Mouse (Mus musculus) lung, adult 18-20 months (tissue): ENCODE results near the gene Dcbld2.

Experiments used
- DNase-seq, 2 experiments: peaks; one replicate each; pipeline ENCODE4 v3.0.0; 2022; ENCODE audit warnings: mixed read lengths in 2 of 2

Gene Dcbld2

GRCm38 (mm10) chr16:58497886-58498713 is 89.9 kb downstream of the Dcbld2 start:
- DNase-seq, result no peak

- DNase-seq, result no peak
Observed at GRCm38 (mm10) chr16:58499172-58499584, 90.9 kb downstream of the Dcbld2 start.

GRCm38 (mm10) chr16:58499650-58500049 is 91.4 kb downstream of the Dcbld2 start:
- no peak for DNase-seq

- DNase-seq, result no peak
Observed at GRCm38 (mm10) chr16:58501760-58502301, 93.6 kb downstream of the Dcbld2 start.

- no peak for DNase-seq
Observed at GRCm38 (mm10) chr16:58502566-58502965, 94.3 kb downstream of the Dcbld2 start.

GRCm38 (mm10) chr16:58504945-58505344 is 96.7 kb downstream of the Dcbld2 start:
- no peak for DNase-seq

- DNase-seq, result peak in 1 of 2 experiments; percentile 65
Observed at GRCm38 (mm10) chr16:58512181-58512761, 104.0 kb downstream of the Dcbld2 start.

- DNase-seq, result peak in 1 of 2 experiments; percentile 51
Observed at GRCm38 (mm10) chr16:58512887-58513286, 104.6 kb downstream of the Dcbld2 start.

- no peak for DNase-seq
Observed at GRCm38 (mm10) chr16:58513755-58514154, 105.5 kb downstream of the Dcbld2 start.

- DNase-seq, result peak; percentile 63 to 70
Observed at GRCm38 (mm10) chr16:58514565-58514964, 106.3 kb downstream of the Dcbld2 start.

- DNase-seq, result no peak
Observed at GRCm38 (mm10) chr16:58516161-58516560, 107.9 kb downstream of the Dcbld2 start.

GRCm38 (mm10) chr16:58516960-58517798 is 108.9 kb downstream of the Dcbld2 start:
- no peak for DNase-seq
